ENCODE assay signal across 8 mouse cellular contexts in genomic region chr14:61056962-61057361, GRCm38 (mm10). TPM values are rescaled to one million over a fixed set of nuclear protein-coding genes. Genes with fewer than 3 reads are reported as not detected.
A peak's percentile ranks its signal among the peaks of the same experiment; 100 is the strongest.
DNase-seq lines count a peak whose midpoint lies in the region; ATAC-seq and TF ChIP-seq lines count a peak whose summit lies in the region.
"Had no signal": no experiment of that assay in that cellular context is flagged by ENCODE, and none has a peak within 500 bp of the region (broad histone marks: within the 10 kb centered on the region; RNA-seq: fewer than 3 reads in every experiment).

No protein-coding gene starts in this region.

- no peak overlapping the region for H3K27ac ChIP-seq in thymus, adult 2 months (ENCODE audit: control insufficient read depth, insufficient read depth, low read length)
- H3K27ac ChIP-seq in forebrain, embryonic 15.5 days (replicated peaks) = no peak overlapping the region
- no peak overlapping the region for H3K27ac ChIP-seq in liver, embryonic 13.5 days

- H3K4me2 ChIP-seq in forebrain, embryonic 15.5 days (replicated peaks) = peak overlapping the region; percentile 51
- peak overlapping the region; percentile 42 for H3K4me2 ChIP-seq in liver, embryonic 13.5 days

- no peaks in the 10 kb centered on the region for H3K9me3 ChIP-seq in forebrain, embryonic 15.5 days
- no peaks in the 10 kb centered on the region for H3K9me3 ChIP-seq in liver, embryonic 13.5 days (replicated peaks)

- TF ChIP-seq CTCF in thymus, adult 2 months (IDR thresholded peaks at IDR 0.05; ENCODE audit: borderline replicate concordance, control insufficient read depth, extremely low read depth, insufficient read depth, low read length, poor library complexity) = no peak

- H3K9ac ChIP-seq in forebrain, embryonic 15.5 days (replicated peaks) = no peak overlapping the region; the same call in 1 of the 2 replicates
- no peak overlapping the region for H3K9ac ChIP-seq in liver, embryonic 13.5 days

- 0 out of 2 replicates have a peak, but pooled peaks have one; percentile 25 for ATAC-seq in forebrain, embryonic 15.5 days (replicated peaks)
- ATAC-seq in liver, embryonic 13.5 days (ENCODE audit: low read depth) = no peak

- 6% methylated on average over 11 of the region's 11 CpGs for WGBS in thymus, adult 2 months
- 18% methylated on average over 11 of the region's 11 CpGs for WGBS in forebrain, embryonic 15.5 days
- 4% methylated on average over 11 of the region's 11 CpGs for WGBS in liver, embryonic 13.5 days (ENCODE audit: insufficient replicate concordance)

- H3K4me3 ChIP-seq in thymus, adult 2 months (ENCODE audit: control insufficient read depth, insufficient read depth, low read length) = no peak overlapping the region
- peak overlapping the region; percentile 30 for H3K4me3 ChIP-seq in forebrain, embryonic 15.5 days
- peak overlapping the region; percentile 22 for H3K4me3 ChIP-seq in liver, embryonic 13.5 days (replicated peaks)

- H3K27me3 ChIP-seq in thymus, adult 2 months (ENCODE audit: control insufficient read depth, insufficient read depth, low read length) = no peaks in the 10 kb centered on the region; the same call in 1 of the 2 replicates
- peaks cover 10% of the 10 kb centered on the region; the same call in 1 of the 2 replicates for H3K27me3 ChIP-seq in forebrain, embryonic 15.5 days
- peaks cover 35% of the 10 kb centered on the region for H3K27me3 ChIP-seq in liver, embryonic 13.5 days

- no peak for TF ChIP-seq POLR2A in thymus, adult 2 months (IDR thresholded peaks at IDR 0.05; ENCODE audit: control insufficient read depth, extremely low read depth, insufficient read depth, low read length, poor library complexity)

- peak; percentile 18 for DNase-seq in thymus, adult 2 months
- no peak for DNase-seq in thymus, postnatal 25 days
- DNase-seq in liver, embryonic 13.5 days = no peak
- no peak for DNase-seq in retina, postnatal 1 day
- no peak for DNase-seq in cerebellum, postnatal 10 days
- no peak for DNase-seq in kidney, adult 9 months
- DNase-seq: adrenal gland, postnatal 25 days had no signal

- H3K4me1 ChIP-seq in thymus, adult 2 months (replicated peaks; ENCODE audit: control insufficient read depth, insufficient read depth, low read length) = peaks cover 17% of the 10 kb centered on the region
- H3K4me1 ChIP-seq in forebrain, embryonic 15.5 days = peaks cover 18% of the 10 kb centered on the region
- H3K4me1 ChIP-seq in liver, embryonic 13.5 days (replicated peaks) = no peaks in the 10 kb centered on the region

- H3K36me3 ChIP-seq in thymus, adult 2 months (ENCODE audit: control insufficient read depth, insufficient read depth, low read length) = no peaks in the 10 kb centered on the region
- H3K36me3 ChIP-seq in forebrain, embryonic 15.5 days = no peaks in the 10 kb centered on the region
- H3K36me3 ChIP-seq in liver, embryonic 13.5 days = no peaks in the 10 kb centered on the region

RNA-seq across cellular contexts. Expression of gene Tnfrsf19, which starts 10.7 kb away (rescaled TPM):
- 2.2 and 4.6 TPM in 2 replicates for polyA plus RNA-seq in thymus, adult 2 months (2012; rRNA removed)
- 45.1 and 50.0 TPM in 2 replicates for polyA plus RNA-seq in forebrain, embryonic 15.5 days (2015; fragmentation: Nextera tagmentation; extraction: Ambion mirVana)
- polyA plus RNA-seq in liver, embryonic 13.5 days (2015; fragmentation: Nextera tagmentation; extraction: Ambion mirVana) = 4.9 and 6.4 TPM in 2 replicates
